Mouse (Mus musculus) embryo, embryonic 11 days (tissue): ENCODE measurements at regions not wholly inside any gene's neighbourhood (a gene's known extent, or its start where the extent isn't known, plus 50 kb on each side); places are given as distances from the start of the nearest gene placed in this dataset.
A peak's percentile ranks its signal among the peaks of the same experiment; 100 is the strongest.

Source experiments
- DNase-seq: peaks from one replicate; pipeline ENCODE4 v3.0.0-alpha.2; 2015

DNA sequence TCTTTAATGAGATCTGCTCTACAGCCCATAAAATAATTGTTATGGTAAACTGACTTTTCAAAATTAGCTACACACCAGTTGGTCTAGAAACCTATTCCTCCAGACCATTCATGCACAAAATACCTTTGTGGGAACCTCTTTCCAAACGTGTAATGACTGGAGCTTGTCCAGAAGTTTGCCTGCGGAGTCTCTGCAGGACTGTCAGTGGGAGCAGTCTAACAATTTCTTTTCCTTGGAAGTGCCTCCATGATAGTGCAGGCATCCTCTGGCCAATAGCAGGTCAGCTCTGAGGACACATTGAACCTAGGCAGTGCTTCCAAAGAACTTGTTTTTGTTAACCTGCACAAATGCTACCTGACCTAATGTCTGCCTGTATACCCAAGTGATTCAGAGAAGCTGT, 932.3 kb downstream of the Pcdh9 start:
- peak; percentile 3 for DNase-seq

DNA sequence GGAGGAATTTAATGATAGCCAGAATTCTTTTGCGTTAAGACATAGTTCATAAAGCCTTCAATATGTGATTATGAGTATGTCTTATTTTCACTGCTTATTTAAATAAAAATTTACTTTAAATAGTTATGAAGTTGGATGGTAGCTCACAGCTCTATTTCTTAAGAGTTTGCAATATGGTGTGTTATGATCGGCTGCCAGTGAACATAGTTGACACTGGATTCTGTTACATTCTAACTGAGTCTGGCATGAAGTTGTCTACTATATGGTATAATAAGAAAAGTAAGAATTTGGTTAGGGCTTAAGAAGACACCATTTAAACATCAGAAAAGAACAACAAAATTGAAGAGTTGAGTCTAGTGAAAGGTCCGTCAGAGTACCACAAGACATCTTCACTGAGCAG, 935.0 kb downstream of the Pcdh9 start:
- DNase-seq, result no peak

- peak; percentile 5 for DNase-seq
Observed at GRCm38 (mm10) chr14:92907623-92908045, 982.8 kb downstream of the Pcdh9 start.

DNA sequence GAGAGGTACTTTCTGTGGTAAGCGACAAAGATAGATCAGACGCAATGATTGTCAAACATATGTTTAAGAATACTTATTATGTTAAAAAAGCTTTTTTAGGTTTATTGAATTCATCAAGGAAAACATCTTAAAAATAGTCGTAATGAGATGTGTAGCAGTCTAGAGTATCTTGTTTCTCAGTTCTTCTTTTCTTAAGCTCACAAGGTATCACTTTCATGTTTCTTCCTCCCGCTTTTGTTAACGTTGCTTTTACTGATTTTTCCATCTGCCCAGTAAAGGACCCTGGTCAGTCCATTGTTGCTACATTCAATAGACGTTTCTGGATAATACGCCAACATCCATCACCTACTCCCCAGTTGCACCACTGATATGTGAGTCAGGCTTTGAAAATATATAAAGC, 1015.9 kb downstream of the Pcdh9 start:
- DNase-seq, result no peak

GRCm38 (mm10) chr14:92866462-92866861, 1024.0 kb downstream of the Pcdh9 start:
- no peak for DNase-seq

- no peak for DNase-seq
Observed at GRCm38 (mm10) chr14:92862942-92863341, 1027.5 kb downstream of the Pcdh9 start.

- DNase-seq, result peak; percentile 7
Observed at GRCm38 (mm10) chr14:92860723-92861122, 1029.8 kb downstream of the Pcdh9 start.

GRCm38 (mm10) chr14:92833646-92834045, 1056.8 kb downstream of the Pcdh9 start:
- no peak for DNase-seq

DNA sequence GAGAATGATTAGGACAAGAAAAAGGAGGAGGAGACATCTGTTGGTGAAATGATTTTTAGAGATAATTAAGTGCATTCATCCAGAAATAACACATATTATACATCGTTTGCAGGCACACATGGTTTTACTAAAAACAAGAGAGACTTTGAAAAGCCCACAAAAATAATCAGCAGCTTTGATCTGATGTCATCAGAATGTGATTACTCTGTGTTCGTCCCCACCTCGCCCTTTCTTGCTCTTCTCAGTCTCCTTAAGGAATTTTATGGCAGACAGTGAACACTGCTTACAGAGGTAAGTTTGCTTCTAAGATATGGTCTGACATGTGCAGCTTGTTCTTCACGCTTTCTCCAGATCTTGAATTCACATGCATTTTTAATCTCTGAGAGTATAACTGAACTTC, 1061.3 kb downstream of the Pcdh9 start:
- DNase-seq, result peak; percentile 18

- peak; percentile 28 for DNase-seq
Observed at GRCm38 (mm10) chr14:92826576-92827284, 1063.7 kb downstream of the Pcdh9 start.

GRCm38 (mm10) chr14:92820061-92820460, 1070.4 kb downstream of the Pcdh9 start:
- DNase-seq, result no peak
